Mouse (Mus musculus): ENCODE data around the gene Serpine1. TPM values are rescaled to one million over a fixed set of nuclear protein-coding genes. Genes with fewer than 3 reads are reported as not detected.

Gene Serpine1
- polyA plus RNA-seq, 1 experiment from 2014 or later = 0.32 TPM

- no peak overlapping the region for H3K9ac ChIP-seq (ENCODE audit: low read depth, low read length)
- H3K4me1 ChIP-seq (ENCODE audit: control insufficient read depth, insufficient read depth, low read length) = no peaks in the 10 kb centered on the region
- H3K4me2 ChIP-seq (replicated peaks; ENCODE audit: low read depth, low read length) = no peak overlapping the region
- no peaks in the 10 kb centered on the region for H3K36me3 ChIP-seq (ENCODE audit: control insufficient read depth, insufficient read depth, low read length)
- H3K4me3 ChIP-seq (ENCODE audit: low read length) = no peak overlapping the region
- no peak overlapping the region for H3K27ac ChIP-seq (ENCODE audit: low read depth, low read length)
- no peaks in the 10 kb centered on the region for H3K9me3 ChIP-seq (ENCODE audit: control insufficient read depth, low read length)
- 90% methylated on average over 5 of the region's 5 CpGs for WGBS
- no peak for ATAC-seq (ENCODE audit: low FRiP score, low TSS enrichment)
- no peaks in the 10 kb centered on the region for H3K27me3 ChIP-seq (ENCODE audit: control insufficient read depth, insufficient read depth, low read length)
Measured at GRCm38 (mm10) chr5:137054873-137055272, 17.2 kb downstream of the Serpine1 start.

GRCm38 (mm10) chr5:137054299-137054698 is 17.8 kb downstream of the Serpine1 start:
- Histone ChIP-seq H3K9me3 (ENCODE audit: control insufficient read depth, low read length) (no peaks in the 10 kb centered on the region), H3K4me3 (ENCODE audit: low read length) (no peak overlapping the region), H3K27ac (ENCODE audit: low read depth, low read length) (no peak overlapping the region), H3K27me3 (ENCODE audit: control insufficient read depth, insufficient read depth, low read length) (no peaks in the 10 kb centered on the region), H3K36me3 (ENCODE audit: control insufficient read depth, insufficient read depth, low read length) (no peaks in the 10 kb centered on the region), H3K9ac (ENCODE audit: low read depth, low read length) (no peak overlapping the region), H3K4me2 (replicated peaks; ENCODE audit: low read depth, low read length) (no peak overlapping the region), H3K4me1 (ENCODE audit: control insufficient read depth, insufficient read depth, low read length) (no peaks in the 10 kb centered on the region)
- ATAC-seq (ENCODE audit: low FRiP score, low TSS enrichment) = no peak
- 77% methylated on average over 7 of the region's 7 CpGs for WGBS

- ATAC-seq (ENCODE audit: low FRiP score, low TSS enrichment) = no peak
- H3K27ac ChIP-seq (ENCODE audit: low read depth, low read length) = no peak overlapping the region
- H3K36me3 ChIP-seq (ENCODE audit: control insufficient read depth, insufficient read depth, low read length) = no peaks in the 10 kb centered on the region
- no peak overlapping the region for H3K4me2 ChIP-seq (replicated peaks; ENCODE audit: low read depth, low read length)
- 83% methylated on average over 5 of the region's 5 CpGs for WGBS
- H3K9me3 ChIP-seq (ENCODE audit: control insufficient read depth, low read length) = no peaks in the 10 kb centered on the region
- H3K4me3 ChIP-seq (ENCODE audit: low read length) = no peak overlapping the region
- no peaks in the 10 kb centered on the region for H3K27me3 ChIP-seq (ENCODE audit: control insufficient read depth, insufficient read depth, low read length)
- H3K9ac ChIP-seq (ENCODE audit: low read depth, low read length) = no peak overlapping the region
- no peaks in the 10 kb centered on the region for H3K4me1 ChIP-seq (ENCODE audit: control insufficient read depth, insufficient read depth, low read length)
Measured at GRCm38 (mm10) chr5:137051914-137052505, 20.1 kb downstream of the Serpine1 start.

- no peak overlapping the region for H3K4me3 ChIP-seq (ENCODE audit: low read length)
- 56% methylated on average over 6 of the region's 6 CpGs for WGBS
- no peaks in the 10 kb centered on the region for H3K27me3 ChIP-seq (ENCODE audit: control insufficient read depth, insufficient read depth, low read length)
- H3K4me1 ChIP-seq (ENCODE audit: control insufficient read depth, insufficient read depth, low read length) = no peaks in the 10 kb centered on the region
- H3K9me3 ChIP-seq (ENCODE audit: control insufficient read depth, low read length) = no peaks in the 10 kb centered on the region
- no peak for ATAC-seq (ENCODE audit: low FRiP score, low TSS enrichment)
- no peaks in the 10 kb centered on the region for H3K36me3 ChIP-seq (ENCODE audit: control insufficient read depth, insufficient read depth, low read length)
- H3K9ac ChIP-seq (ENCODE audit: low read depth, low read length) = no peak overlapping the region
- H3K4me2 ChIP-seq (replicated peaks; ENCODE audit: low read depth, low read length) = no peak overlapping the region
- no peak overlapping the region for H3K27ac ChIP-seq (ENCODE audit: low read depth, low read length)
Measured at GRCm38 (mm10) chr5:137051125-137051524, 20.9 kb downstream of the Serpine1 start.

DNA sequence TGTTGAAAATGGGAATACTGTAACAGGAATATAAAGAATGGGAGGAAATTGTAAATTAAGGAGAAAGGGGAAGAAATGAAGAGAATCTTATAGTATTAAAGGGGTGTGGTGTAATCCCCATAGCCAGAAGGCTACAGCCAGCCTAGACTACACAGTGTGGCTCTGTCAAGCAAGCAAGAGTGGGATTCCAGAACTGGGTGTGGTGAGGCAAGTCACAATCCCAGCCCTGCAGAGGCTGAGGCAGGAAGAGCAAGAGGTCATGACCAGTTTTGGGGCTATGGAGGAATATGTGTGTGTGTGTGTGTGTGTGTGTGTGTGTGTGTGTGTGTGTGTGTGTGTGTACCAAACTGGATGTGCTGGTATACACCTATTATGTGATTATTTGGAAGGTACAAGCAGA is 25.1 kb downstream of the Serpine1 start:
- no peaks in the 10 kb centered on the region for H3K27me3 ChIP-seq (ENCODE audit: control insufficient read depth, insufficient read depth, low read length)
- ATAC-seq (ENCODE audit: low FRiP score, low TSS enrichment) = no peak
- H3K36me3 ChIP-seq (ENCODE audit: control insufficient read depth, insufficient read depth, low read length) = peaks cover 6% of the 10 kb centered on the region
- H3K27ac ChIP-seq (ENCODE audit: low read depth, low read length) = no peak overlapping the region
- H3K4me2 ChIP-seq (replicated peaks; ENCODE audit: low read depth, low read length) = no peak overlapping the region
- H3K9ac ChIP-seq (ENCODE audit: low read depth, low read length) = no peak overlapping the region
- peaks cover 8% of the 10 kb centered on the region; the same call in 1 of the 2 replicates for H3K4me1 ChIP-seq (ENCODE audit: control insufficient read depth, insufficient read depth, low read length)
- H3K4me3 ChIP-seq (ENCODE audit: low read length) = no peak overlapping the region
- no peaks in the 10 kb centered on the region for H3K9me3 ChIP-seq (ENCODE audit: control insufficient read depth, low read length)

DNA sequence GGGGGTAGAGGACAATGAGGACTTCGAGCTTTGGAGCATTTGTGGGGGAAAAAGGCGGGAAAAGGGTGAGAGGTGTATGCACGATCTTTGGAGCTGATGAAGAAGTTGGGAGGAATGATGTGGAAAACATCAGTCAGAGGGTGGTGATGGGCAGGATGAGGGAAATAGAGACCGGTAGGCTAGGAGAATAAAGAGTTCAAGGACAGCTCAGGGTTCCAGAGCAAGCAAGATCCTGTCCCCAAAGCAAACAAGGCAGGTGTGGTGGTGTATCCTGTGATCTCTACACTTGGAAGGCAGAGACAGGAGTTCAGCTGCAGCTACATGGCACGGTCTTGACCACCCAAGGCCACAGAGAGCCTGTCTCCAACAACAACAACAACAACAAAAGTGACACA is 25.7 kb downstream of the Serpine1 start:
- H3K4me3 ChIP-seq (ENCODE audit: low read length) = peak overlapping the region; percentile 71; the same call in 1 of the 2 replicates
- peak; percentile 44 for ATAC-seq (ENCODE audit: low FRiP score, low TSS enrichment)

GRCm38 (mm10) chr5:137045402-137046323 is 26.4 kb downstream of the Serpine1 start, which contains the start of gene Ap1s1:
Gene Ap1s1, minus strand, starts transcription at chr5:137046135.
- under 1% methylated on average over 46 of the region's 48 CpGs for WGBS
- Histone ChIP-seq H3K4me3 (ENCODE audit: low read length) (peak within 1 kb of the TSS; percentile 71), H3K36me3 (ENCODE audit: control insufficient read depth, insufficient read depth, low read length) (peaks cover 17% of the 10 kb centered on the region), H3K9ac (ENCODE audit: low read depth, low read length) (peak within 1 kb of the TSS; percentile 74), H3K27me3 (ENCODE audit: control insufficient read depth, insufficient read depth, low read length) (no peaks in the 10 kb centered on the region), H3K4me2 (replicated peaks; ENCODE audit: low read depth, low read length) (peak within 1 kb of the TSS; percentile 65), H3K4me1 (ENCODE audit: control insufficient read depth, insufficient read depth, low read length) (peaks cover 8% of the 10 kb centered on the region; the same call in 1 of the 2 replicates), H3K9me3 (ENCODE audit: control insufficient read depth, low read length) (no peaks in the 10 kb centered on the region), H3K27ac (ENCODE audit: low read depth, low read length) (peak within 1 kb of the TSS; percentile 45)
- ATAC-seq (ENCODE audit: low FRiP score, low TSS enrichment) = peak; percentile 94

More for the DNA sequence above, 25.7 kb downstream of the Serpine1 start:
- H3K9ac ChIP-seq (ENCODE audit: low read depth, low read length) = no peak overlapping the region
- H3K36me3 ChIP-seq (ENCODE audit: control insufficient read depth, insufficient read depth, low read length) = peaks cover 13% of the 10 kb centered on the region
- 29% methylated on average over 5 of the region's 5 CpGs for WGBS
- H3K27ac ChIP-seq (ENCODE audit: low read depth, low read length) = no peak overlapping the region
- peak overlapping the region; percentile 65; the same call in 1 of the 2 replicates for H3K4me2 ChIP-seq (replicated peaks; ENCODE audit: low read depth, low read length)
- H3K27me3 ChIP-seq (ENCODE audit: control insufficient read depth, insufficient read depth, low read length) = no peaks in the 10 kb centered on the region
- H3K9me3 ChIP-seq (ENCODE audit: control insufficient read depth, low read length) = no peaks in the 10 kb centered on the region
- H3K4me1 ChIP-seq (ENCODE audit: control insufficient read depth, insufficient read depth, low read length) = peaks cover 8% of the 10 kb centered on the region; the same call in 1 of the 2 replicates

GRCm38 (mm10) chr5:137043997-137044396 is 28.1 kb downstream of the Serpine1 start:
- ATAC-seq (ENCODE audit: low FRiP score, low TSS enrichment) = no peak
- 94% methylated on average over 7 of the region's 7 CpGs for WGBS

GRCm38 (mm10) chr5:137041442-137041841 is 30.6 kb downstream of the Serpine1 start:
- H3K9me3 ChIP-seq (ENCODE audit: control insufficient read depth, low read length) = no peaks in the 10 kb centered on the region
- no peak overlapping the region for H3K4me3 ChIP-seq (ENCODE audit: low read length)
- 83% methylated on average over 10 of the region's 10 CpGs for WGBS
- peaks cover 8% of the 10 kb centered on the region; the same call in 1 of the 2 replicates for H3K4me1 ChIP-seq (ENCODE audit: control insufficient read depth, insufficient read depth, low read length)
- H3K9ac ChIP-seq (ENCODE audit: low read depth, low read length) = no peak overlapping the region
- peaks cover 57% of the 10 kb centered on the region for H3K36me3 ChIP-seq (ENCODE audit: control insufficient read depth, insufficient read depth, low read length)
- H3K27ac ChIP-seq (ENCODE audit: low read depth, low read length) = no peak overlapping the region
- no peak for ATAC-seq (ENCODE audit: low FRiP score, low TSS enrichment)
- no peaks in the 10 kb centered on the region for H3K27me3 ChIP-seq (ENCODE audit: control insufficient read depth, insufficient read depth, low read length)
- no peak overlapping the region for H3K4me2 ChIP-seq (replicated peaks; ENCODE audit: low read depth, low read length)

More at GRCm38 (mm10) chr5:137043997-137044396, 28.1 kb downstream of the Serpine1 start:
- Histone ChIP-seq H3K9ac (ENCODE audit: low read depth, low read length) (no peak overlapping the region), H3K4me1 (ENCODE audit: control insufficient read depth, insufficient read depth, low read length) (peaks cover 8% of the 10 kb centered on the region; the same call in 1 of the 2 replicates), H3K4me2 (replicated peaks; ENCODE audit: low read depth, low read length) (no peak overlapping the region), H3K36me3 (ENCODE audit: control insufficient read depth, insufficient read depth, low read length) (peaks cover 33% of the 10 kb centered on the region), H3K27me3 (ENCODE audit: control insufficient read depth, insufficient read depth, low read length) (no peaks in the 10 kb centered on the region), H3K27ac (ENCODE audit: low read depth, low read length) (no peak overlapping the region), H3K4me3 (ENCODE audit: low read length) (no peak overlapping the region), H3K9me3 (ENCODE audit: control insufficient read depth, low read length) (no peaks in the 10 kb centered on the region)
